Mouse (Mus musculus) c-Kit-positive CD71-positive TER-119-negative erythroid progenitor cells, embryonic 14.5 days (primary cell): ENCODE measurements around the gene Rab11fip4.

Experiments
- DNase-seq: peaks from one replicate; pipeline ENCODE4 v3.0.0-alpha.2; 2013; ENCODE audit warnings: low read depth

The Rab11fip4 gene

GRCm38 (mm10) chr11:79655592-79655991 lies 64.6 kb downstream of the Rab11fip4 start:
- DNase-seq: no peak

DNA sequence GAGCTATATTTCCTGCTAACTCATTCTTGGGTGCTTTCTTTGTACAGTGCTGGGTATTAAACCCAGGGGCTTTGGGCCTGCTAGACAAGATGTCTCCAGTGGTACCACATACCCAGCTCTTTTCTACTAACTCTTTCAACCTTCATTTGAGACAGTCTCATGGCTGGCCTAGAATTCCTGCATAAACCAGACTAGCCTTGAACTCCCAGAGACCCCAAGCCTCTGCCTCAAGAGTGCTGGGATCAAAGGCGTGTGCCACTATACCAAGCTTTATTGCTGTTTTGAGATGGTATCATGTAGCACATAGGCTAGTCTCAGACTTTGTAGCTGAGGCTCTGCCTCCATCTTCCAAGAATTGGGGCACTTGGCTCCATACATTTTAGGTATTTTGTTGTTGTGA lies 65.5 kb downstream of the Rab11fip4 start:
- no peak for DNase-seq

- DNase-seq: no peak
These were observed 66.0 kb downstream of the Rab11fip4 start for GRCm38 (mm10) chr11:79657053-79657452.

DNA sequence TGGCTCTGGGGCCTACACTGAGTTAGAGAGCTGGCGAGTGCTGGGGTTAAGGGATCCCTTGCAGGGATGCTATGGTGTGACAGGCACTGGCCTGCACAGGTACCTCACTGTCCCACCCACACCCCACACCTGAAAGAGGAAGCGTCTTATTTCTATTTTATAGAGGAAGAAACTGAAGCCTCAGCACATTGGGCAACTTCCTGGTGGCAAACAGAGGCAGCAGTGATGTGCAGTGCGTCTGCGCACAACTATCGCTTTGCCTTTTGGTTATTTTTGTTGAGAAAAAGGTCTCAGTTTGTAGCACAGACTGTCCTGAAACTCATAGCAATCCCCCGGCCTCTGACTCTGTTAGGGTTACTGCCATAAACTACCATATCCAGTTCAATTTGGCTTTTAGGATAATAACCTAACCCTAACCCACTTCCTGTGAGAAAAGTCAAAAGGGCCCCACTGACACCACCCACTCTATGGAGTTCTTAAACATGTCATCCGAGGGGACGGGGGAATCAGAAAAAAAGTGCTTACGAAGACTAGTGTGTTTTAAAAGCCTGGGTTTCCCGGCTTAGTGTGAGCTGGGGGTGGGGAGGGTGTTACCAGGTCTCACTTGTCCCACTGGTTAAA lies 67.3 kb downstream of the Rab11fip4 start:
- DNase-seq: no peak

GRCm38 (mm10) chr11:79660361-79661205 lies 69.6 kb downstream of the Rab11fip4 start:
- DNase-seq: peak; percentile 65

- no peak for DNase-seq
These were observed 71.0 kb downstream of the Rab11fip4 start for GRCm38 (mm10) chr11:79661877-79662545.

GRCm38 (mm10) chr11:79663158-79663557 lies 72.1 kb downstream of the Rab11fip4 start:
- no peak for DNase-seq

DNA sequence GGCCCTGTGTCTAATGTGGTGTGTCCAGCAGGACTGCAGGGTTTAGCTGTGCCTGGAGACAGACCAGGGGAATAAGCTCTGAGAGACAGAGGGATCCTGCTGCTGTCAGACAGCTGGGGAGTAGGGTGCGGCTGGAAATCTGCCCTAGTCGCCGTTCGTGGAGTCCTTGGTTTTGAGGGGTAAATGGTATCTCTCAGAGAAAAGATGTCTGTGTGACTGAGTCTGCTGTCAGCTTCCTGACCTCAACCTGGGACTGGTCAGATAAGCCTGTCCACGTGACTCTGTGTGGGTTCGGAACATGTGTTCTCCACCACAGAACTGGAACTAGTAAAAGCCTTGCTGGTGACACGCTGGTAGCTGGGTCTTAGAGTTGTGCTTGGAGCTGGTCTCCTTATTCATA lies 72.6 kb downstream of the Rab11fip4 start:
- DNase-seq: no peak

DNA sequence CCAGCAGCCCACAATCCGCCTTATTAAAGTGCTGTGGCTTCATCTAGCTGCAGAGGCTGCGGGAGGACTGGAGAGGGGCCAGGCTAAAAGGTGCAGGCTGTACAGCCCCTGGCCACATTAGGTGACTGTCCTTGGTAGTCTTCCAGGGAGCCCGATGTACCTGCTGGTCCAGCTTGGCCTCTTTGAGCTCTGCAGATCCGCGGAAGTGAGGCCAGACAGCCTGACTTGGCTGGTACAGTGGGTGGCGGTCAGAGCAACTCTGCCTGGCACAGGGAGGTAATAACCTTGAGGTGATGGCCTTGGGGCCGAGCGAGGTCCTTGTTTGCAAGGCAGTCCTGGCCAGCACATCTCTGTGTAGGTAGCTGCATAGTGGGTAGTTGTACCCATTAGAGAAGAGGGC lies 75.5 kb downstream of the Rab11fip4 start:
- DNase-seq: no peak

GRCm38 (mm10) chr11:79669210-79669609 lies 78.2 kb downstream of the Rab11fip4 start:
- DNase-seq: no peak

DNA sequence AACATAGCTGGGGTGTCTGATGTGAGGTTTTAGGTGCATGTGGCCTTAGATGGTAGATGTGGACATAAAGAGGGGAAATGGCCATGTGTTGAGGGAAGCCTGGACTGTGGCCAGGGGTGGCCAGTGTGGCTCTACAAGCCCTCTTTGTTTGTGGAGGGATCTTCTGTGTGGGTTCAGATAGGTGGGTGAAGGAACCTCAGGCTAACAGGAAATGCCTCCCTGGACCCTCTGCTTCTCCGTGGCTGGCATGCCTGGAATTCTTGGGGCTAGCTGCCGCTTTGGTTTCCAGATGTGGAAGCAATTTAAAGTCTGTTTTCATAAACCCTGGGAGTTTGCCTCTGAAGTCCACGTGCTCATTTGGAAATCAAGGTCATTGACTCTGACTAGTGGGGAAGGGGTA lies 78.9 kb downstream of the Rab11fip4 start:
- no peak for DNase-seq

DNA sequence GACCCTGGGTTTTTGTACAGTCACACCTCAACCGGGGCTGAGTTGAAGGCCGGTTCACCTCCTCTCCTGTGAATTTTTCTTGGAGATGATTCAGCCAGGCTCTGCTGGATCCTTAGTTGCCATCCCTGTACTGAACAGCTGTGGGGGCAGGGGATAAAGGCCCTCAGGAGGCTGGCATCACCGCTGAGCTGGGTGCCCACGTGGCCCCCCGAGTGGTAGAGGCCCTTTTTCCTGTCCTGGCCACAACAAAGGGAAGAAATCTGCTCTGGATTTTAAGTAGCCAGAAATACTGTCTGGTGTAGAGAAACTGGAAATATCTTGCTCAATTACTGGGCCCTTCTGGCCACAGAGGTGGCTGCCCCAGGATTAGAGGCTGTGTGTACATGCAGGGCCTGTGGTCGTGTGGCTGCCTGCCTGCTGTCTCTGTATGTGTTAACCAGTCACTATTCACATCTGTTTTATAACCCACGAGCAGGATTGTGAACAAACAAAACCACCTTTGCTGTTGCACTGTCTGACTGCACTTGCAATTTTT lies 79.5 kb downstream of the Rab11fip4 start:
- no peak for DNase-seq

GRCm38 (mm10) chr11:79671668-79672281 lies 80.8 kb downstream of the Rab11fip4 start:
- peak; percentile 28 for DNase-seq

DNA sequence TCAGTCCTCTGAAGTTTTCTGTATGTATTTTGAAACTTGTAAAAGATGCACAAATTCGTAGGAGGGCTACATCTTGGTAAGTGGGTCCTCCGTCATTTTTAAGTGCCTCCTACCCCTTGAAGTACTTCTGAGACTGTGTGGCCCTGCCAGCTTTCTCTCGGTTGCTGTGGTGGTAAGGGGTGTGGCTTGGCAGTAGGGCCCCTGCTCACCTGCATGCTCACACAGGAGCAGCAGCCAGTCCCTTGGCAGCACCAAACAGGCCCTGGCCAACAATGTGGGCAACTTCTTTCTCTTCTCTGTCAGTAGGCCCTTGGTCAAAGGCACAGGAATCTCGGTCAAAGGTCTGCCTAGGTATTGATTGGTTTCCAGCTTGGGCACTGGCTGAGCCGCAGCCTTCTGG lies 82.1 kb downstream of the Rab11fip4 start:
- no peak for DNase-seq

GRCm38 (mm10) chr11:79673717-79674116 lies 82.7 kb downstream of the Rab11fip4 start:
- no peak for DNase-seq

DNA sequence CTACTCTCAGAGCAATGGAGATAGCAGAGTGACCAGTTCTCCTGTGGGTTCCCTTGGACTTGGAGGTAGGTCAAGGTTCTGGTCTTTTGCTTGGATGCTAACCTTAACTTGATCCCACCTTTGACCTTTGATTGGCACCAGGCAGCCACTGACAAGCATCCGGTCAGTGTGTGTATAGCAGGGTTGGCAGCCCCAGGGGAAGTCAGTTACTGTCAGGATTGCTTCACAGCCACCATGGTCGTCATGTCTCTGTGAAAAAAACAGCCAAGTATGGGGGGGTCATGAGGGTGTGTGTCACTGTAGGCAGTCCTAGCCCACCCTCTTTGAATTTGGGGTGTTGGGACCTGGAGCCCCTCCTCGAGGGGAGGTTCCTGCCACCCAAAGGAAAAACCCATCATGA lies 83.2 kb downstream of the Rab11fip4 start:
- no peak for DNase-seq

DNA sequence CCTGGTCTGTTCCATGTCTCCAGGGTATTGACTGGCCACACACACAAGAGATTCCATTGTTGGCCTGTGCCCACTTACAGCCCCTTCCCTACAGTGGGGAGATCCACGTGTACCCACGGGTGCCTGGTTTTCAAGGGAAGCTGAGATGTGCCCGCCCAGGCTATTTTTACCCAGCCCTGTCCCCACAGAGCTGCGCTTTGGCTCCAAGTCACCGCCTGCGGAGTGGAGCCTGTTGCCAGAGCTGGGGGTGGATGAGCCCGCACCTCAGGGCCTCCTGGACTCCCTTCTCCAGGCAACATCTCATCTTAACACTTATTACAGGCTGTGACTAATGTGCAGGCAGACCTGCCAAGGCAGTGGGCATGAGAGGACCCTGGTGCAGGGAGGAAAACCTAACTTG lies 83.6 kb downstream of the Rab11fip4 start:
- DNase-seq: no peak

DNA sequence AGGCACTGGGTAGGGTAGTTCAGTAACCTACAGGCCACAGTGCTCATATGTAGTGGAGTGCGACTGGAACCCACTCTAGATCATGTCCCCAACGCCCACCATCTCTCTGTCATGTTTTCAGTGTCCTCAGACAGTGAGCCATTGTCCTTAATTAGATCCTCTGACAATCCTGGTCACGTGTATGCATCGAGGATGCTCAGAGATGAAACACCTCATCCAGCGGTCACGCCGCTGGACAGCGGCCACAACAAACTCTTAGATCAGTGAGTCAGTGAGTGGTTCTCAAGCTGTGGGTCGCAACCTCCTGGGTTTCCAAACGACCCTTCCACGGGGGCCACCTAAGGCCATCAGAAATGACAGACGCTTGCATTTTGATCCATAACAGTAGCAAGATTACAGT lies 84.3 kb downstream of the Rab11fip4 start:
- DNase-seq: no peak

DNA sequence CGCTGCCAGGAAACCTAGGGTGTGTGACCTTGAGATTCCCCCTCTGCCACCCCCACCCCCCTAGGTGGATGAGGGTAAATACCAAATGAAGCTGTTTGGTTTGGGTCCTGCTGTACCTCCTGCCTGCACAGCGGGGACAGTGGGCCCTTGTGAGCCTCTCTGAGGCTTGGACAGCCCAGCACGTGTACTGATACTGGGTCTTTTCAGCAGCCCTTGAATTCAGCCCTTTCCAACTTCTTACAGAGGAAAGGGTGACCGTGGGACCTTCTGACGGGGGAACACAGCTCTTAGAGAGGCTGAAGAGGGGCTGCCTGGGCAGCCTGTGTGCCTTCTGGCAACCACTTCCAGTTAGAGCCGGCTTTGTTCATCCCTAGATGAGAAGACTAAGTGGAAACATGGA lies 85.0 kb downstream of the Rab11fip4 start:
- DNase-seq: no peak

GRCm38 (mm10) chr11:79676483-79676967 lies 85.5 kb downstream of the Rab11fip4 start:
- DNase-seq: no peak

DNA sequence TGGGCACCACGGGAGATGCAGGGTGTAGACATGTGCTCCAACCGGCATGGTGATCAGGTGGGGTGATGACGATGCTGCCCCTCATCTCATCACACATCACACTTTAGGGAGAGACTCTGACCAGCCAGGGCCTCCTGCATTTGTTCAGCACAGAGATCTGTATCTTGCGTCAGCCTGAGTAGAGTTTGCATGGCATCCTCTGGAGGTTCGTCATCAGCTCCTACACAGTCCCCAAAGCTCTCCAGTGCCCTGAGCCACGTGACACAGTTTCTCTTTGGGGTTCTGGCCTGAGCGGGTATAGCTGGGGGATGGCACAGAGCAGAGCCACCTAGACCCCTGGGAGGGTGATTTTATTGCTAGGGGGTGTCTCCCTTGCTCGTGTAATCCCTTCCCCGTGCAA lies 86.4 kb downstream of the Rab11fip4 start:
- DNase-seq: no peak
